Mouse (Mus musculus): ENCODE data around the gene Lce1c.
A peak's percentile ranks its signal among the peaks of the same experiment; 100 is the strongest.

Gene Lce1c

DNA sequence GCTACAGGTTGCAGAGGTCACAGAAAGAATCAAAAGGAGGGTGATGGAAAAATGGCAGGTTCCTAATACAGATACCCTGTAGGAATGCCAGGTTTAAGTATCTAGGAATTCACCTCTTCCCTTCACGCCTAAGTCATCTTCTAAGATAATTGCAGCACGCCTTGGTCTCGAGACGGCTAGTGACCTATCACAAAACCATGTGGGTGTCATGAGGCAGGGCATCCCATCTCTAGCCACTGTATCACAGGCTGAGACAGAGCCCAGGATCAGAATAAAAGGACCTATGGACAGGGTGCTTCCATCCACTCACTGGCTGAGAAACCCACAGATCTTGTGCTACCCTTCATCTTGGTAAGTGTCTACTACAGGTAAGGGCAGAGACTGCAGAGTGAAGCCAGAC is at the start of gene Lce1c:
Gene Lce1c, plus strand, starts transcription at position 301 of the 400 bp plus-strand sequence.
- no peak for DNase-seq

DNA sequence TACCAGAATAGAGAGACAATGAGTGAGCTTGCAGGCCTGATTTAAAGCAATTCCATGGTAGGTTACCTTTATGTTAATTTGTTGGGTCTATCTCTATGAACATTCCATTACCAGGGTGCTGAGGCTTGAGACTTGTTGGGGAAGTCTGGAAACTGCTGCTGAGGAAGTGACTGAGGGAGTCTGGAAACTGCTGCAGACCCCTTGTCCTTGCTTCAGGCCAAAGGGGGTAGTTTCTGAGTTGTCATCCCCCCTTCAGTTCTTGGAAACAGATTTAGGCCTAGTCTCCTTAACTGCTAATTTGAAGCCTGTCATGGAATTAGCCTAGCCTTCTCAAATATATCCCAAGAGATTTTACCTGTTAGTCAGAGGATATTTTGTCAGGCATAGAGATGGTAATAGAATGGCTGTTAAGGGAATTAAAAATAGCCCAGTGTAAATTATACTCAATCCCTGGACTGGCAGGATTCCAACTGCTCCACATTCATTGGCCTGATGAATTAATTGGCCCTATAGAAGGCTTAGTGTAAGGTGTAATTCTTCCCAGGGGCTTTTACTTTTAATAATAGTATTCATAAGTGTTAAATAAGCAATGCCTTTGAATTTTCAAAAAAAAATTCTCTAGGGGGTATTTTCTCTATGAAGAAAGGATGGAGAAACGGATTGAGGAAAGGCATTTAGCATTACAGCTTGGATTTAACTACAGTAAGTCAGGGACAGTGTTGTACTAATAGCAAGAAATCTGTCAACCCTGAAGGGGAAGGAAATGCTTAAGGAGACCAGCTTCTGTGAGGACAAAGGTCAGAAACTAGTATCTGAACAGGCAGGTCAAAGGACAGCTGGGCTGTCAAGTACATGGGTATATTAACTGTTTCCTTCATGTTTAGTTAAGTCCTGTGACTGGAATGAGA is 41.0 kb upstream of the Lce1c start:
- no peak for DNase-seq

DNA sequence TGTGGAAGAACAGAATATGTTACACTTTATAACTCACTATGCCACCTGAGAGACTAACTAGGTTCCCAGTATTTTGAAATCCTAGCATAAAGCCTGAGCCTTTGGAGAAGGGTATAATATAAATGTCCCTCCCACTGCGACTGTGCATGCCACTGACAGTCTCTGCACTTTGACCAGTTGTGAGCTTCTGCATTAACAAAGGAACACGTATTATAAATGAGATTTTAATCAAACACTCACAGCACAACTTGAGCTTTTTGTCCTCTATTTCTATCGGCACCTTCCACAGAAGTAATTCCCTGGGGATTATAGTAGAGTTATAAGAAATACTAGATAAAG is 40.4 kb upstream of the Lce1c start:
- DNase-seq, result no peak

DNA sequence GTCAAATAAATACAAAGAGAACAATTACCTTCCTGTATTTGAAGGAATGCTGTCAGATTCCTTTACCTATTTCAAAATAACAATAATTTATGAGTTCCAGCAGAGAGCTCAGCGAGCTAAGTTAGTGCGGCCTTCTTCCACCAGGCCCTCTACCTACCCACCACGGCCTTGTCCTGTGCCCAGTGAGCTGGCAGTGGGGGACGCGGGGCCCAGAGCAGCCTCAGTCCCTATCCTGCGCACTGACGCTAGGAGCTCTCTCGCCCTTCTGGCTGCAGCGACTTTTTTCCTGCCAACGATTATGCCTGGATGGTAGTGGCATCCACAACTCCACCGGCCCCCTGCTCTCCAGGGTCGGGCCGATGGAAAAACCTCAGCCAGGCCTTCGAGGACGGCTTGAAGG is 39.2 kb upstream of the Lce1c start:
- no peak for DNase-seq

DNA sequence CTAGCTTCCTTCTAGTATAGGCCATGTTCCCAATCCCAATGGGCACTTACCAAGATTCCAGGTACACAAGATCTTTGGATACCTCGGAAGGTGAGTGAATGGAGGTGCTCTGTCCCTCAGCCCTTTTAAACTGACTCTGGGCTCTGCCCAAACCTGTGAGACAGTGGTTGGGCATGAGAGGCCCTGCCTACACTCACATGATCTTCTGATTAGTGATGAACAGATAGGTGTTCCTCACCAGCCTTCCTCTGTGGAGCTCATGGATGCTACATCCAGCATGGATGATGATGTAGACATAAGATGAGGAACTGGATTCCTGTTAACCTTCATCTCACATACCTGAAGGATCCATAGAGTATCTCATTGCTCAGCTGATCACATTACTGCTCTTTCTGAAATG is 30.8 kb upstream of the Lce1c start, which contains the start of gene Lce1a1:
Gene Lce1a1, minus strand, starts transcription at position 101 of the 400 bp plus-strand sequence.
- no peak for DNase-seq

DNA sequence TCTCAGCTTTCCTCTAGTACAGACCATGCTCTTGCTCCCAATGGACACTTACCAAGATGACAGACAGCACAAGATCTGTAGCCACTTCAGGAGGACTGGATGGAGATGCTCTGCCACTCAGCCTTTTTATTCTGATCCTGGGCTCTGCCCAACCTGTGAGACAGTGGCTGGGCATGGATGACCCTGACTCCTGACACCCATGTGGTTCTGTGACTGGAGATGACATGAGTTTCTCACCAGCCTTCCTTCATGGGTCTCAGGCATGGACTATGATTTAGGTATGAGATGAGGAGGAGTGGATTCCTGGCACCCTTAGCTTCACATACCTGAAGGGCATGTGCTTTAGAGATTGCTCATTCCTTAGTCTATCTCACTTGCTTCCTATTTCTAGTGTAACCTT is 22.2 kb upstream of the Lce1c start, which contains the start of gene Lce1b:
Gene Lce1b, minus strand, starts transcription at position 101 of the 400 bp plus-strand sequence.
- no peak for DNase-seq

DNA sequence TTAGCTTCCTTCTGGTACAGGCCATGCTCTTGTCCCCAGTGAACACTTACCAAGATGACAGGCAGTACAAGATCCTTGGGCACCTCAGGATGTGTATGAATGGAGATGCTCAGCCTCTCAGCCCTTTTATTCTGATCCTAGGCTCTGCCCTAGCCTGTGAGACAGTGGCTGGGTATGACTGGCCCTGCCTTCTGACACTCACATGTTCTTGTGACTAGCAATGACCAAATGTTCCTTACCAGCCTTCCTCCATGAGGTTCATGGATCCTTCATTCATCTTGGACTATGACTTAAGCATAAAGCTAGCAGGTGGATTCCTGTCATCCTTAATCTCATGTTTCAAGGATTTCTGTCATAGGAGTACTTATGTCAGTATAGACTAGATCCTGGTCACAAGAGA is 8.8 kb upstream of the Lce1c start, which contains the start of gene Lce1a2:
Gene Lce1a2, minus strand, starts transcription at position 101 of the 400 bp plus-strand sequence.
- DNase-seq, result no peak

DNA sequence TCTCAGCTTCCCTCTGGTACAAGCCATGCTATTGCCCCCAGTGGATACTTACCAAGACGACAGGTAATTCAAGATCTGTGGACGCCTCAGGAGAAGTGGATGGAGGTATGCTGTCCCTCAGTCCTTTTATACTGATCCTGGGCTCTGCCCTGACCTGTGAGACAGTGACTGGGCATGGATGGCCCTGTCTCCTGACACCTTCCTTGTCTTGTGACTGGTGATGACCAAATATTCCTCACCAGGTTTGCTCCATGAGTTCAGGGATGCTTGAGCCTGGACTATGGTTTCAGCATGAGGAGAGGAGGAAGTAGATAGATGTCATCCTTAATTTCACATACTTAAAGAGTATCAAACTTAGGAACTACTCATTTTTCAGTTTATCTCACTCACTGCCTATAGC is 8.1 kb downstream of the Lce1c start, which contains the start of gene Lce1d:
Gene Lce1d, minus strand, starts transcription at position 101 of the 400 bp plus-strand sequence.
- no peak for DNase-seq

DNA sequence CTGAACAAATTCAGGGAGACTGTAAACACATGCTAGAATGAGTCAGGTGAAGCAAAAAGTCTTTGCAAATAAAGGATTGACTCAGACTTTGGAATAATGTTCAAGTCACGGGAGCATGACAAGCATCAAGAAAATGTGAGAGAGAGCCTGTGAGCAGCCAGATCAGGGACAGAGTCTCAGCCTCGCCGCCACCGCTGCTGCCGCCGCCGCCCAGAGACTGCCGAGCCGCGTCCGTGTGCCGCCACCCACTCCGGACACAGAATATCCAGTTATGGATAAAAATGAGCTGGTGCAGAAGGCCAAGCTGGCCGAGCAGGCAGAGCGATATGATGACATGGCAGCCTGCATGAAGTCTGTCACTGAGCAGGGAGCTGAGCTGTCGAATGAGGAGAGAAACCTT is 10.1 kb downstream of the Lce1c start:
- peak; percentile 34 for DNase-seq

DNA sequence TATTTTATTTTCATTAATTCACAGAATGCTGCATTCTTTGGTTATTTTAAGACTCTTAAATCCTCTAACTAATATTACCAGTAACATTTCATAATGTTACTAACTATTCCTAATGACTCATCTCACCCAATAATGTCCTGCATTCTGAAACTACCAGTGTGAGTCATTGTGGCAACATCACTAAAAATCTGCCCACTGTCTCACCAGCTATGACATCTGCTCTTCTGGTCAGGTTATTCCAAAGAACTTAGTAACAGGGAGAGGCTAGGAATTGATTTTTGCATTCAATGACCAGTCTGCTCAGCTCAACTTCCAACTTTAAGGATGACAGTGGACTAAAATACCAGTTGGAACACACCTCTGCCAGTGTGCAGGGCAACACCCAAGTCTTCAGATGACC is 12.6 kb downstream of the Lce1c start:
- no peak for DNase-seq

DNA sequence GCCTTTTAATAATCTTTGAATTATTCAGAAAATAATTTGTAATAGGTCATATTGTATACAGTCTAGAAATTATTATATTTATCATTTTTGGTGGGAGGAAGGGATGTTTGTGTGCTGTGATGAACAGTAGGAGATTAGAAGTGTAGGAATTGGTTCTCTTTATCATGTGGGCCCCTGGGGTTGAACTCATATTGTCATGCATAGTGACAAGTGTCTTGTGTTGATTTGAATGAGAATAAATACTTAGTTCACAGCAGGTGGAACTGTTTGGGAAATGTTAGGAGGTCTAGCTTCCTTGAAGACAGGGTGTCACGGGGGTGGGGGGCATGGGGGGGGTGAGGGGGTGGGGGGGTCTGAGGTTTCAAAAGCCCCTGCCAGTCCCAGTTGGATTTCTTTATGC is 15.6 kb downstream of the Lce1c start:
- DNase-seq, result no peak

DNA sequence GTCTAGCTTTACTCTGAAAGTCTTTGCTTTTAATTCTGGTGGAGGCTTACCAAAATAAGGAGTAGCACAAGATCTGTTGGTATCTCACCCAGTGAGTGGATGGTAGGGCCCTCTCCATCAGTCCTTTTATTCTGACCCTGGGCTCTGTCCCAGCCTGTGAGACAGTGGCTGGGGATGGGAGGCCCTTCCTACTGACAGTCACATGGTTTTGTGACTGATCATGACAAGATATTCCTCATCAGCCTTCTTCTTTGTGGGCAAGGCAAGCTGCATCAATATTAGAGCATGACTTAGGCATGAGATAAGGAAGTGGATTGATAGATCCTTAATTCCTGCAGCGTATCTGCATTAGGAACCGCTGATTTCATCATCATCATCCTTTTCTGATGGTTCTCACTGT is 29.9 kb downstream of the Lce1c start, which contains the start of gene Lce1e:
Gene Lce1e, minus strand, starts transcription at position 101 of the 400 bp plus-strand sequence.
- no peak for DNase-seq

DNA sequence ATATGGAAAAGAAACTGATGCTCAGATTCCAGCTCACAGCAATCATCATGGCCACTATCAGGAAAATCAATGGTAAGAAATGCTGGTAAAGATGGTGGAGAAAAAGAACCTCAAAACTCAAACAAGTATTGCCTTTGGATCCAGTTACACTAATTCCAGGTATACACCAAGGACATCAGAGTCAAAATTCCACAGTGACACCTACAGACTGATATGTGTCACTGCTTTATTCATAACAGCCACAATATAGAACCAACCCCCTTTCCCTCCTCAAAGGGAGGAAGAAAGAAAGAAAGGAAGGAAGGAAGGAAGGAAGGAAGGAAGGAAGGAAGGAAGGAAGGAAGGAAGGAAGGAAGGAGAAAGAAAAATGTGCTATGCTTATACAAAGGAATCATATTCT is 36.1 kb downstream of the Lce1c start:
- no peak for DNase-seq

DNA sequence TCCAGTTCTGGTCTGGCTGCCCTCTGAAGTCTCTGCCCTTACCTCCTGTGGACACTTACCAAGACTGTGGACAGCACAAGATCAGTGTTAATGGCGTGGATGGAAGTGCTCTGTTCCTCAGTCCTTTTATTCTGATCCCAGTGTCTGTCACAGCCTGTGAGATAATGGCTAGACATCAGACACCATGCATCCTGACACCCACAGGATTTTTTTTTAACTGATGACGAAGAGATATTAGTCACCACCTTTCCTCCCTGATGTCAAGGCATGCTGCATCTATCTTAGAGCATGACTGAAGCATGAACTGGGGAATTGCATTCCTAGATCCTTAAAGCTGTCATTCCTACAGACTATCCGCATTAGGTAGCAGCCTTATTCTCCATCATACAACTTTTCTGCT is 41.2 kb downstream of the Lce1c start, which contains the start of gene Lce1f:
Gene Lce1f, minus strand, starts transcription at position 101 of the 400 bp plus-strand sequence.
- no peak for DNase-seq

DNA sequence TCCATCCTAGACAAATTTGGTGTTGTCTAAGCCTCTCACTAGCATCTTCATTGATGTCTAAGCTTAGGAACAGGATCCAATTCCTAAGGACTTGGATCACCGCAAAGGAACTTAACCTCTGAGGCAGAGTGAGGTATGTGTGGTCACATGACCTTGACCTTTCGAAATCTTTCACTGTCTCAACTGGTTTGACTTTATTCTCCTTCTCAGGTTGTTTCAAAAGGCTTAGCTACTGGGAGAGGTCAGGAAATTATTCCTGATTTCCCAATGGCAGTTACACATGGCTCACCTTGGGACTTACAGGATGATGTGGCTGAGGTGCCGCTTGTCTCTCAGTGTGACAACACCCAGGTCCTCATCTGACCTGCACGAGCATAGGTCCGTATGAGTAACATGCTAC is 43.6 kb downstream of the Lce1c start:
- DNase-seq, result no peak

Data from cerebellum, adult 9-11 months (tissue).